Mouse (Mus musculus): ENCODE results near the gene Gnaq. TPM values are rescaled to one million over a fixed set of nuclear protein-coding genes. Genes with fewer than 3 reads are reported as not detected.

The Gnaq gene
- total RNA-seq, 1 experiment: 17.8 TPM

- TF ChIP-seq HCFC1 (IDR thresholded peaks at IDR 0.05; ENCODE audit: borderline replicate concordance, insufficient read depth, low read length) (no peak), ZC3H11A (IDR thresholded peaks at IDR 0.05; ENCODE audit: borderline replicate concordance, low read depth, low read length) (no peak), MAFK (IDR thresholded peaks at IDR 0.05; ENCODE audit: insufficient read depth, low read depth, low read length) (no peak)
- no peak overlapping the region for H3K4me3 ChIP-seq (ENCODE audit: insufficient read depth in 1 of 2, low read depth in 1 of 2, low read length in 2 of 2, poor library complexity in 1 of 2, severe bottlenecking in 1 of 2)
- no peaks in the 10 kb centered on the region for H3K9me3 ChIP-seq (ENCODE audit: control insufficient read depth, insufficient read depth, low read depth, low read length)
- H3K9ac ChIP-seq (ENCODE audit: insufficient read depth, low read depth, low read length, poor library complexity, severe bottlenecking): no peak overlapping the region
- no peaks in the 10 kb centered on the region for H3K36me3 ChIP-seq (ENCODE audit: control insufficient read depth, insufficient read depth, low read length, poor library complexity, severe bottlenecking)
- no peak for DNase-seq (ENCODE audit: low read depth, low spot score)
- no peak overlapping the region for H3K27ac ChIP-seq (ENCODE audit: insufficient read depth, low read depth, low read length, poor library complexity, severe bottlenecking)
- no peaks in the 10 kb centered on the region for H3K4me1 ChIP-seq (ENCODE audit: control insufficient read depth in 2 of 2, insufficient read depth in 2 of 2, low read length in 2 of 2, poor library complexity in 1 of 2)
- in situ Hi-C loops (cut with MboI; ENCODE audit: low sequenced_read_pairs in 2 of 2, unreplicated experiment in 2 of 2): no loop called here
These were observed 152.7 kb downstream of the Gnaq start for GRCm38 (mm10) chr19:16285051-16286028.

GRCm38 (mm10) chr19:16286451-16287175, 154.0 kb downstream of the Gnaq start:
- TF ChIP-seq MAFK (IDR thresholded peaks at IDR 0.05; ENCODE audit: insufficient read depth, low read depth, low read length): no peak
- no peak for TF ChIP-seq ZNF384 (IDR thresholded peaks at IDR 0.05; ENCODE audit: low read depth, low read length)
- no peak for TF ChIP-seq CHD2 (IDR thresholded peaks at IDR 0.05; ENCODE audit: low read depth, low read length)
- TF ChIP-seq HCFC1 (IDR thresholded peaks at IDR 0.05; ENCODE audit: borderline replicate concordance, insufficient read depth, low read length): no peak
- TF ChIP-seq ZC3H11A (IDR thresholded peaks at IDR 0.05; ENCODE audit: borderline replicate concordance, low read depth, low read length): no peak
- H3K4me1 ChIP-seq (ENCODE audit: control insufficient read depth in 2 of 2, insufficient read depth in 2 of 2, low read length in 2 of 2, poor library complexity in 1 of 2): no peaks in the 10 kb centered on the region
- in situ Hi-C loops (cut with MboI; ENCODE audit: low sequenced_read_pairs in 2 of 2, unreplicated experiment in 2 of 2): no loop called here
- H3K9me3 ChIP-seq (ENCODE audit: control insufficient read depth, insufficient read depth, low read depth, low read length): no peaks in the 10 kb centered on the region
- DNase-seq (ENCODE audit: low read depth, low spot score): no peak
- no peak overlapping the region for H3K4me3 ChIP-seq (ENCODE audit: insufficient read depth in 1 of 2, low read depth in 1 of 2, low read length in 2 of 2, poor library complexity in 1 of 2, severe bottlenecking in 1 of 2)
- no peak overlapping the region for H3K27ac ChIP-seq (ENCODE audit: insufficient read depth, low read depth, low read length, poor library complexity, severe bottlenecking)
- H3K36me3 ChIP-seq (ENCODE audit: control insufficient read depth, insufficient read depth, low read length, poor library complexity, severe bottlenecking): no peaks in the 10 kb centered on the region
- H3K9ac ChIP-seq (ENCODE audit: insufficient read depth, low read depth, low read length, poor library complexity, severe bottlenecking): no peak overlapping the region

GRCm38 (mm10) chr19:16287307-16287706, 154.7 kb downstream of the Gnaq start:
- Histone ChIP-seq H3K27ac (ENCODE audit: insufficient read depth, low read depth, low read length, poor library complexity, severe bottlenecking) (no peak overlapping the region), H3K9me3 (ENCODE audit: control insufficient read depth, insufficient read depth, low read depth, low read length) (no peaks in the 10 kb centered on the region), H3K4me1 (ENCODE audit: control insufficient read depth in 2 of 2, insufficient read depth in 2 of 2, low read length in 2 of 2, poor library complexity in 1 of 2) (no peaks in the 10 kb centered on the region), H3K4me3 (ENCODE audit: insufficient read depth in 1 of 2, low read depth in 1 of 2, low read length in 2 of 2, poor library complexity in 1 of 2, severe bottlenecking in 1 of 2) (no peak overlapping the region), H3K36me3 (ENCODE audit: control insufficient read depth, insufficient read depth, low read length, poor library complexity, severe bottlenecking) (no peaks in the 10 kb centered on the region), H3K9ac (ENCODE audit: insufficient read depth, low read depth, low read length, poor library complexity, severe bottlenecking) (no peak overlapping the region)
- in situ Hi-C loops (cut with MboI; ENCODE audit: low sequenced_read_pairs in 2 of 2, unreplicated experiment in 2 of 2): no loop called here
- no peak for DNase-seq (ENCODE audit: low read depth, low spot score)
- TF ChIP-seq ZNF384 (IDR thresholded peaks at IDR 0.05; ENCODE audit: low read depth, low read length) (no peak), CHD2 (IDR thresholded peaks at IDR 0.05; ENCODE audit: low read depth, low read length) (no peak), ZC3H11A (IDR thresholded peaks at IDR 0.05; ENCODE audit: borderline replicate concordance, low read depth, low read length) (no peak), HCFC1 (IDR thresholded peaks at IDR 0.05; ENCODE audit: borderline replicate concordance, insufficient read depth, low read length) (no peak), MAFK (IDR thresholded peaks at IDR 0.05; ENCODE audit: insufficient read depth, low read depth, low read length) (no peak)

- H3K4me3 ChIP-seq (ENCODE audit: insufficient read depth in 1 of 2, low read depth in 1 of 2, low read length in 2 of 2, poor library complexity in 1 of 2, severe bottlenecking in 1 of 2): no peak overlapping the region
- no peak overlapping the region for H3K9ac ChIP-seq (ENCODE audit: insufficient read depth, low read depth, low read length, poor library complexity, severe bottlenecking)
- H3K9me3 ChIP-seq (ENCODE audit: control insufficient read depth, insufficient read depth, low read depth, low read length): no peaks in the 10 kb centered on the region
- no peaks in the 10 kb centered on the region for H3K36me3 ChIP-seq (ENCODE audit: control insufficient read depth, insufficient read depth, low read length, poor library complexity, severe bottlenecking)
- no peaks in the 10 kb centered on the region for H3K4me1 ChIP-seq (ENCODE audit: control insufficient read depth in 2 of 2, insufficient read depth in 2 of 2, low read length in 2 of 2, poor library complexity in 1 of 2)
- TF ChIP-seq MAFK (IDR thresholded peaks at IDR 0.05; ENCODE audit: insufficient read depth, low read depth, low read length) (no peak), HCFC1 (IDR thresholded peaks at IDR 0.05; ENCODE audit: borderline replicate concordance, insufficient read depth, low read length) (no peak), ZNF384 (IDR thresholded peaks at IDR 0.05; ENCODE audit: low read depth, low read length) (no peak), ZC3H11A (IDR thresholded peaks at IDR 0.05; ENCODE audit: borderline replicate concordance, low read depth, low read length) (no peak), CHD2 (IDR thresholded peaks at IDR 0.05; ENCODE audit: low read depth, low read length) (no peak)
- in situ Hi-C loops (cut with MboI; ENCODE audit: low sequenced_read_pairs in 2 of 2, unreplicated experiment in 2 of 2): no loop called here
- no peak for DNase-seq (ENCODE audit: low read depth, low spot score)
- no peak overlapping the region for H3K27ac ChIP-seq (ENCODE audit: insufficient read depth, low read depth, low read length, poor library complexity, severe bottlenecking)
These were observed 155.3 kb downstream of the Gnaq start for GRCm38 (mm10) chr19:16287971-16288370.

All from ES-E14 (cell line).